Mouse (Mus musculus) CH12.LX (cell line): ENCODE measurements around the gene Fmo1.

ENCODE experiments used
- CHD2 ChIP-seq: IDR thresholded peaks from 2 replicates; pipeline ENCODE4 v1.6.1; 2011; ENCODE audit warnings: low read length, improper control_type of control experiment
- CTCF ChIP-seq, 2 experiments: IDR thresholded peaks in 1 of 2; conservative IDR thresholded peaks in 1 of 2; 2 replicates each; pipeline ENCODE4 v1.5.1; 2011 to 2012; ENCODE audit warnings: low read depth in 2 of 2, low read length in 2 of 2, improper control_type of control experiment in 1 of 2, inconsistent platforms in 1 of 2, mild to moderate bottlenecking in 1 of 2, moderate library complexity in 1 of 2
- E2F4 ChIP-seq: IDR thresholded peaks from 2 replicates; pipeline ENCODE4 v1.6.1; 2011; ENCODE audit warnings: low read depth, low read length, improper control_type of control experiment; ENCODE audit not compliant: insufficient replicate concordance
- EP300 ChIP-seq: IDR thresholded peaks from 2 replicates; pipeline ENCODE4 v1.6.1; 2011; ENCODE audit warnings: low read length, improper control_type of control experiment
- ETS1 ChIP-seq: conservative IDR thresholded peaks from 2 replicates; pipeline ENCODE4 v1.6.1; 2012; ENCODE audit warnings: low read depth, mild to moderate bottlenecking, inconsistent platforms, low read length, improper control_type of control experiment, moderate library complexity
- GABPA ChIP-seq: IDR thresholded peaks from 2 replicates; pipeline ENCODE4 v1.6.1; 2012; ENCODE audit warnings: low read depth, low read length, improper control_type of control experiment, inconsistent platforms; ENCODE audit not compliant: insufficient replicate concordance
- HCFC1 ChIP-seq: IDR thresholded peaks from 2 replicates; pipeline ENCODE4 v1.6.1; 2012; ENCODE audit warnings: low read depth, mild to moderate bottlenecking, inconsistent platforms, low read length, improper control_type of control experiment
- KAT2A ChIP-seq: IDR thresholded peaks from 2 replicates; pipeline ENCODE4 v1.6.1; 2012; ENCODE audit warnings: low read length, improper control_type of control experiment, inconsistent platforms; ENCODE audit not compliant: insufficient replicate concordance
- MEF2A ChIP-seq: IDR thresholded peaks from 2 replicates; pipeline ENCODE4 v1.6.1; 2014; ENCODE audit warnings: low read depth, mild to moderate bottlenecking, inconsistent platforms, low read length, improper control_type of control experiment, borderline replicate concordance
- POLR2A ChIP-seq: IDR thresholded peaks from 2 replicates; pipeline ENCODE4 v1.6.1; 2011; ENCODE audit warnings: low read depth, mild to moderate bottlenecking, improper control_type of control experiment, low read length
- SIN3A ChIP-seq: IDR thresholded peaks from 2 replicates; pipeline ENCODE4 v1.6.1; 2012; ENCODE audit warnings: low read length, improper control_type of control experiment, inconsistent platforms
- USF1 ChIP-seq: IDR thresholded peaks from 2 replicates; pipeline ENCODE4 v1.6.1; 2014; ENCODE audit warnings: low read depth, mild to moderate bottlenecking, inconsistent platforms, low read length, improper control_type of control experiment
- ZNF384 ChIP-seq: IDR thresholded peaks from 2 replicates; pipeline ENCODE4 v1.6.1; 2012; ENCODE audit warnings: low read depth, low read length, improper control_type of control experiment, inconsistent platforms

- TF ChIP-seq GABPA (no peak), CTCF (conservative IDR thresholded peaks at IDR 0.05 in 1 of 2, IDR thresholded peaks at IDR 0.05 in 1 of 2; ENCODE audit: low read depth in 2 of 2, low read length in 2 of 2) (no peak), SIN3A (no peak), MEF2A (no peak), ZNF384 (no peak), POLR2A (no peak), KAT2A (no peak), E2F4 (no peak), USF1 (no peak), HCFC1 (no peak), CHD2 (no peak), ETS1 (no peak), EP300 (no peak)
These were observed 70.0 kb downstream of the Fmo1 start for GRCm38 (mm10) chr1:162796441-162796840.
